Mouse (Mus musculus): ENCODE results near the gene Amdhd2. TPM values are rescaled to one million over a fixed set of nuclear protein-coding genes. Genes with fewer than 3 reads are reported as not detected.

Gene Amdhd2
- polyA plus RNA-seq, 1 experiment from 2014 or later, result 21.4 TPM

- 77% methylated on average over 3 of the region's 3 CpGs for WGBS (ENCODE audit: insufficient replicate concordance)
- Histone ChIP-seq H3K27ac (replicated peaks) (no peak overlapping the region), H3K4me1 (replicated peaks) (peaks cover 54% of the 10 kb centered on the region), H3K4me3 (replicated peaks) (no peak overlapping the region), H3K36me3 (replicated peaks) (peaks cover 12% of the 10 kb centered on the region; the same call in 1 of the 2 replicates), H3K9ac (no peak overlapping the region), H3K4me2 (no peak overlapping the region), H3K9me3 (replicated peaks) (no peaks in the 10 kb centered on the region), H3K27me3 (no peaks in the 10 kb centered on the region)
- no peak for ATAC-seq (ENCODE audit: insufficient read depth)
Measured at GRCm38 (mm10) chr17:24156394-24156793, 7.2 kb downstream of the Amdhd2 start.

GRCm38 (mm10) chr17:24155742-24156141 lies 7.8 kb downstream of the Amdhd2 start:
- Histone ChIP-seq H3K27me3 (no peaks in the 10 kb centered on the region), H3K4me2 (no peak overlapping the region), H3K36me3 (replicated peaks) (peaks cover 12% of the 10 kb centered on the region; the same call in 1 of the 2 replicates), H3K4me3 (replicated peaks) (no peak overlapping the region), H3K9ac (no peak overlapping the region), H3K4me1 (replicated peaks) (peaks cover 55% of the 10 kb centered on the region), H3K9me3 (replicated peaks) (no peaks in the 10 kb centered on the region), H3K27ac (replicated peaks) (no peak overlapping the region)
- 83% methylated on average over 9 of the region's 9 CpGs for WGBS (ENCODE audit: insufficient replicate concordance)
- ATAC-seq (ENCODE audit: insufficient read depth), result no peak

GRCm38 (mm10) chr17:24154463-24154862 lies 9.1 kb downstream of the Amdhd2 start:
- 60% methylated on average over 3 of the region's 3 CpGs for WGBS (ENCODE audit: insufficient replicate concordance)
- no peak overlapping the region; the same call in 1 of the 2 replicates for H3K9ac ChIP-seq
- H3K4me1 ChIP-seq (replicated peaks), result peaks cover 50% of the 10 kb centered on the region
- no peaks in the 10 kb centered on the region for H3K9me3 ChIP-seq (replicated peaks)
- H3K4me3 ChIP-seq (replicated peaks), result no peak overlapping the region
- H3K4me2 ChIP-seq, result no peak overlapping the region
- H3K36me3 ChIP-seq (replicated peaks), result peaks cover 12% of the 10 kb centered on the region; the same call in 1 of the 2 replicates
- H3K27ac ChIP-seq (replicated peaks), result peak overlapping the region; percentile 53
- H3K27me3 ChIP-seq, result no peaks in the 10 kb centered on the region
- no peak for ATAC-seq (ENCODE audit: insufficient read depth)

GRCm38 (mm10) chr17:24151890-24152563 lies 11.5 kb downstream of the Amdhd2 start:
- 1% methylated on average over 26 of the region's 26 CpGs for WGBS (ENCODE audit: insufficient replicate concordance)
- Histone ChIP-seq H3K27me3 (no peaks in the 10 kb centered on the region), H3K4me2 (peak overlapping the region; percentile 90), H3K9ac (peak overlapping the region; percentile 65), H3K27ac (replicated peaks) (peak overlapping the region; percentile 91), H3K4me3 (replicated peaks) (peak overlapping the region; percentile 56), H3K36me3 (replicated peaks) (peaks cover 7% of the 10 kb centered on the region; the same call in 1 of the 2 replicates), H3K4me1 (replicated peaks) (peaks cover 45% of the 10 kb centered on the region), H3K9me3 (replicated peaks) (no peaks in the 10 kb centered on the region)
- ATAC-seq (ENCODE audit: insufficient read depth), result peak; percentile 98

GRCm38 (mm10) chr17:24151382-24151781 lies 12.2 kb downstream of the Amdhd2 start:
- peak overlapping the region; percentile 90 for H3K4me2 ChIP-seq
- no peak for ATAC-seq (ENCODE audit: insufficient read depth)
- H3K27me3 ChIP-seq, result no peaks in the 10 kb centered on the region
- 17% methylated on average over 7 of the region's 7 CpGs for WGBS (ENCODE audit: insufficient replicate concordance)
- H3K36me3 ChIP-seq (replicated peaks), result 0 out of 2 replicates have a peak, but pooled peaks cover under 1% of the 10 kb centered on the region
- peak overlapping the region; percentile 65 for H3K9ac ChIP-seq
- peak overlapping the region; percentile 91 for H3K27ac ChIP-seq (replicated peaks)
- no peaks in the 10 kb centered on the region for H3K9me3 ChIP-seq (replicated peaks)
- peaks cover 45% of the 10 kb centered on the region for H3K4me1 ChIP-seq (replicated peaks)
- peak overlapping the region; percentile 56 for H3K4me3 ChIP-seq (replicated peaks)

GRCm38 (mm10) chr17:24150824-24151223 lies 12.7 kb downstream of the Amdhd2 start, which contains the start of gene Pdpk1:
Gene Pdpk1 (minus strand): TSS chr17:24150924.
- peak within 1 kb of the TSS; percentile 65 for H3K9ac ChIP-seq
- peak within 1 kb of the TSS; percentile 91 for H3K27ac ChIP-seq (replicated peaks)
- H3K9me3 ChIP-seq (replicated peaks), result no peaks in the 10 kb centered on the region
- WGBS (ENCODE audit: insufficient replicate concordance), result 75% methylated on average over 2 of the region's 2 CpGs
- H3K4me2 ChIP-seq, result peak within 1 kb of the TSS; percentile 90
- H3K4me3 ChIP-seq (replicated peaks), result peak within 1 kb of the TSS; percentile 56
- peaks cover 45% of the 10 kb centered on the region for H3K4me1 ChIP-seq (replicated peaks)
- no peak for ATAC-seq (ENCODE audit: insufficient read depth)
- H3K36me3 ChIP-seq (replicated peaks), result no peaks in the 10 kb centered on the region
- H3K27me3 ChIP-seq, result no peaks in the 10 kb centered on the region

GRCm38 (mm10) chr17:24149421-24149820 lies 14.1 kb downstream of the Amdhd2 start:
- Histone ChIP-seq H3K36me3 (replicated peaks) (no peaks in the 10 kb centered on the region), H3K4me3 (replicated peaks) (no peak overlapping the region), H3K4me2 (no peak overlapping the region), H3K4me1 (replicated peaks) (peaks cover 35% of the 10 kb centered on the region), H3K27ac (replicated peaks) (no peak overlapping the region), H3K9me3 (replicated peaks) (no peaks in the 10 kb centered on the region), H3K9ac (no peak overlapping the region), H3K27me3 (no peaks in the 10 kb centered on the region)
- WGBS (ENCODE audit: insufficient replicate concordance), result 75% methylated on average over 7 of the region's 7 CpGs
- ATAC-seq (ENCODE audit: insufficient read depth), result no peak

- Histone ChIP-seq H3K9ac (no peak overlapping the region), H3K4me3 (replicated peaks) (0 out of 2 replicates have a peak overlapping the region, but pooled peaks have one; percentile 99), H3K9me3 (replicated peaks) (no peaks in the 10 kb centered on the region), H3K27ac (replicated peaks) (no peak overlapping the region), H3K36me3 (replicated peaks) (0 out of 2 replicates have a peak, but pooled peaks cover 9% of the 10 kb centered on the region), H3K4me2 (peak overlapping the region; percentile 80; the same call in 1 of the 2 replicates), H3K4me1 (replicated peaks) (peaks cover 37% of the 10 kb centered on the region), H3K27me3 (no peaks in the 10 kb centered on the region)
- ATAC-seq (ENCODE audit: insufficient read depth), result no peak
- WGBS (ENCODE audit: insufficient replicate concordance), result 57% methylated on average over 2 of the region's 2 CpGs
Measured at GRCm38 (mm10) chr17:24142897-24143296, 20.7 kb downstream of the Amdhd2 start.

GRCm38 (mm10) chr17:24141425-24141920 lies 22.1 kb downstream of the Amdhd2 start:
- peak overlapping the region; percentile 96 for H3K9ac ChIP-seq
- WGBS (ENCODE audit: insufficient replicate concordance), result under 1% methylated on average over 57 of the region's 57 CpGs
- peak; percentile 96 for ATAC-seq (ENCODE audit: insufficient read depth)

GRCm38 (mm10) chr17:24140845-24141424 lies 22.6 kb downstream of the Amdhd2 start:
- WGBS (ENCODE audit: insufficient replicate concordance), result under 1% methylated on average over 42 of the region's 43 CpGs

More at GRCm38 (mm10) chr17:24141425-24141920, 22.1 kb downstream of the Amdhd2 start:
- Histone ChIP-seq H3K27ac (replicated peaks) (peak overlapping the region; percentile 93), H3K27me3 (no peaks in the 10 kb centered on the region), H3K36me3 (replicated peaks) (0 out of 2 replicates have a peak, but pooled peaks cover 9% of the 10 kb centered on the region), H3K9me3 (replicated peaks) (no peaks in the 10 kb centered on the region), H3K4me3 (replicated peaks) (peak overlapping the region; percentile 99), H3K4me2 (peak overlapping the region; percentile 80), H3K4me1 (replicated peaks) (peaks cover 49% of the 10 kb centered on the region)

GRCm38 (mm10) chr17:24139968-24140367 lies 23.6 kb downstream of the Amdhd2 start:
- H3K4me1 ChIP-seq (replicated peaks), result peaks cover 60% of the 10 kb centered on the region
- no peaks in the 10 kb centered on the region for H3K9me3 ChIP-seq (replicated peaks)
- 0 out of 2 replicates have a peak, but pooled peaks cover 9% of the 10 kb centered on the region for H3K36me3 ChIP-seq (replicated peaks)
- H3K4me3 ChIP-seq (replicated peaks), result peak overlapping the region; percentile 99
- peak overlapping the region; percentile 77 for H3K4me2 ChIP-seq
- peak overlapping the region; percentile 96 for H3K9ac ChIP-seq
- no peak for ATAC-seq (ENCODE audit: insufficient read depth)
- H3K27ac ChIP-seq (replicated peaks), result peak overlapping the region; percentile 93
- 71% methylated on average over 4 of the region's 4 CpGs for WGBS (ENCODE audit: insufficient replicate concordance)
- H3K27me3 ChIP-seq, result no peaks in the 10 kb centered on the region

More at GRCm38 (mm10) chr17:24140845-24141424, 22.6 kb downstream of the Amdhd2 start:
- Histone ChIP-seq H3K9ac (peak overlapping the region; percentile 96), H3K27me3 (no peaks in the 10 kb centered on the region), H3K4me1 (replicated peaks) (peaks cover 55% of the 10 kb centered on the region), H3K4me2 (peak overlapping the region; percentile 77), H3K4me3 (replicated peaks) (peak overlapping the region; percentile 99), H3K36me3 (replicated peaks) (0 out of 2 replicates have a peak, but pooled peaks cover 9% of the 10 kb centered on the region), H3K27ac (replicated peaks) (peak overlapping the region; percentile 93), H3K9me3 (replicated peaks) (no peaks in the 10 kb centered on the region)
- ATAC-seq (ENCODE audit: insufficient read depth), result peak; percentile 58

Measured in liver, embryonic 15.5 days (tissue).